Mouse (Mus musculus): ENCODE measurements around the gene Il10rb. TPM values are rescaled to one million over a fixed set of nuclear protein-coding genes. Genes with fewer than 3 reads are reported as not detected.

The Il10rb gene
- total and polyA plus RNA-seq, 3 experiments = 32.1 to 37.9 (median 36.1) TPM

DNA sequence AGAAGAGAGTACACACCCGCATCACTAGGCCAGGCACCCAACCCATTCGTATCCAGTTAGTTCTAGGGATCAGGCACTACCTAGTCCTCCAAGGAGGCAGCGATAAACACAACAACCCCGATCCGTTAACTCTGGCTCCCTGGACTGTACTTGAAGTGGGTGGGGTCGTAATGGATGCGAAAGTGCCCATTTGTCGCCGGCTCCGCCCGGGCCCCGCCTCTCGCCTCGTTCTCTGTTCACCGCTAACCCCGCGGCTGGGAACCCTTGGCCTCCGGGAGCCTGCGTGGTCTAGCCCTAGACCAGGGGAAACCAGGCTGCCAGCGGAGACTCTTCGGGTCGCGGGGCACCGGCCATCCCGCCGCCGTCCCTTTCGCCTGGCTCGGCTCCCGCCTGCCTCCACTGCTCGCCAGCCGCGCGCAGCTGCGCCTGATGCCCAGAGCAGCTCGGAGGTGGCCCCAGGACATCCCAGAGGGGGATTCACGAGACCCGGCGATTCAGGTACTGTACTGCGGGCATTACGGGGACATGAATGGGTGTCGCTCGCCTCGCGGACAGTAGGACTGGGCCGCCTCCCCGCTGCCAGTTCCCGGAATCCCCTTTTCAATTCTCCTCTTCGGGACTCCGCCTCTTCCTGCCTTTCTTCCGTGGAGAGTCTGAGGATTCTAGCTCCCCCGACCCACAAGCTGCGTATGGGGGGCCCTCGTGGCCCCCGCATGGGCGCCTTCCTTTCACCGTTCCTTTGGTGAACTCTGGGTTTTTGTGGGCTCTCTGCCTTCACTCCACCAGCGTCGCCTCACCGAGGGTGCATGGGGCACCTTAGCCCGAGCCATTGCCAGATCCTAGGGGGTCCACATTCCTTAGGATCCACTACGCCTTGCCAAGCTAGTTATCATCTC is 33.1 kb upstream of the Il10rb start, which contains the start of gene Ifnar2 (continued):
- TF ChIP-seq E2F4 (IDR thresholded peaks at IDR 0.05; ENCODE audit: insufficient replicate concordance, low read depth, low read length) = no peak

DNA sequence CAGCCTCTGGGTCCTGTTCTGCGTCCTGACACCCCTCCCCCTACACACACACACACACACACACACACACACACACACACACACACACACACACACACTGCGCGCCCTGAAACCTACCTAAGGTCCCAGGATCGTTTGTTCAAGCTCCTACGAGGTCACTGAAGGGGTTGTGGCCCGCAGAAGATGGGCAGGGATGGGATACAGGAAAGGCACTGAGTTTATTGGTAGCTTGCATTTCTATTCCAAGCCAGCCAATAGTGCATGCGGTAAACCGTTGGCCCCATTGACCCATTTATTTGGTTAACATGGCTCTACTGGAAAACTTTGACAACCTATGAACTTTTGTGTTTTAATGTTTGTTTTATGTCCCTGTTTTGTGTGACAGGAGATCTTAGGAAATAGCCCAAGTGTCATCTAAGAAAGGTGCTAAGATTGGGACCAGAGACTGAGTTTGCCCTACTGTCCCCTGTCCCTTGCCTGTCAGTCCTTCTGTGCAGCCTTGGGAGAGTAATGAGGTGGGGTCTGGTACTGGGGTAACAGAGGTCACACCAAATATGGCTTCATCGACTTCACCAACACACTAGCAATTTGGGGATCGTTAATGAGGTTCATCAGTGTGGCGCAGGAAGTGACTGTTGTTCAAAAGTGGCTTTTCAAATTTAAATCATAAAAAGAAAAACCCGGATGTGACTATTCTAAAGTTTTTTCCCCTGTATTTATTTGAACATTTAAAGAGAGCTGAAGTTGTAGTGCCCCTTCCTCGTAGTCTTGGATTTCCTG is 32.3 kb upstream of the Il10rb start:
- Histone ChIP-seq H3K4me3 (replicated peaks in 1 of 3; ENCODE audit: low read depth in 2 of 3, low read length in 2 of 3, poor library complexity in 1 of 3) (peak overlapping the region; percentile 76 to 96 (median 96)), H3K9me3 (replicated peaks; ENCODE audit: low read length) (peaks cover 6% of the 10 kb centered on the region), H3K4me1 (ENCODE audit: control insufficient read depth in 1 of 2, insufficient read depth in 2 of 2) (peaks cover 3 to 29% of the 10 kb centered on the region in 2 experiments; a peak in 3 of 4 replicates), H3K27ac (ENCODE audit: insufficient read depth, low read depth) (no peak overlapping the region; the same call in 1 of the 2 replicates), H3K79me2 (replicated peaks; ENCODE audit: control insufficient read depth, extremely low read depth, insufficient read depth, poor library complexity, severe bottlenecking) (peaks cover 20% of the 10 kb centered on the region), H3K36me3 (replicated peaks in 1 of 2; ENCODE audit: control insufficient read depth in 1 of 2, insufficient read depth in 1 of 2, low read length in 1 of 2) (peaks cover 5 to 39% of the 10 kb centered on the region in 2 experiments), H3K9ac (ENCODE audit: insufficient read depth, low read depth) (peak overlapping the region; percentile 93), H3K27me3 (replicated peaks) (no peaks in the 10 kb centered on the region), H3K4me2 (ENCODE audit: insufficient read depth, low read depth, poor library complexity, severe bottlenecking) (peak overlapping the region; percentile 71)
- dilution Hi-C loops (cut with MboI; ENCODE audit: extremely low pct_ligation_motif_present, extremely low pct_unique_long_range_greater_than_20kb, low sequenced_read_pairs) = no loop called here
- in situ Hi-C loops (cut with MboI; ENCODE audit: low pct_ligation_motif_present, low pct_unique_long_range_greater_than_20kb, low sequenced_read_pairs) = loop anchor here (5.0 to 25.0 kb wide), 3 partner anchors 79 to 914 kb away; partner anchors contain the start of gene Kcne2
- no peak for DNase-seq (ENCODE audit: extremely low read depth)
- TF ChIP-seq JUND (conservative IDR thresholded peaks at IDR 0.05; ENCODE audit: low read depth, low read length) (no peak), POLR2AphosphoS2 (IDR thresholded peaks at IDR 0.05; ENCODE audit: low read depth, low read length) (no peak), MAZ (IDR thresholded peaks at IDR 0.05; ENCODE audit: low read depth, low read length) (no peak), TCF12 (IDR thresholded peaks at IDR 0.05; ENCODE audit: low read depth, low read length) (no peak), SMC3 (IDR thresholded peaks at IDR 0.05; ENCODE audit: low read depth, low read length) (no peak), RAD21 (IDR thresholded peaks at IDR 0.05; ENCODE audit: low read depth, low read length) (no peak), KAT2A (IDR thresholded peaks at IDR 0.05; ENCODE audit: insufficient replicate concordance, low read length) (no peak), CHD1 (IDR thresholded peaks at IDR 0.05; ENCODE audit: low read depth, low read length) (no peak), NELFE (IDR thresholded peaks at IDR 0.05; ENCODE audit: low read depth, low read length) (no peak), CTCF (conservative IDR thresholded peaks at IDR 0.05 in 1 of 2, IDR thresholded peaks at IDR 0.05 in 1 of 2; ENCODE audit: low read depth in 2 of 2, low read length in 2 of 2) (no peak), UBTF (IDR thresholded peaks at IDR 0.05; ENCODE audit: low read depth, low read length) (no peak)

DNA sequence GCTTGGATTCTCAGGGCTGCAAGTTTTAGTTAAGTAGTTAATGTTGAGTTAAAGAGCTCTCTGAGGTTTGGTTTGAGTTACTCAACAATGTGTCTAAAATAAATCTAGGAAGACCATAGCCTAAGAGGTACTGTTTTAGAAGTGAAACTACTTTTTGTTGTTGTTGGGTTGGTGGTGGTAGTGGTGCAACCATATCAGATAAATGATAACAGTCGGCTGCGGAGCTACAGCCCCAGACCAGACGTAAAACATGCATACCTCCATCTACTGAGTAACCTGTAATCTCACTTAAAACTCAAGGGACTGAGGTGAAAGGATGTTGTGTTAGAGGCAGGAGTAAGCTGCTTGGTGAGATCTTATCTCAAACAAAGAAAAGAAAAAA is 31.7 kb upstream of the Il10rb start:
- dilution Hi-C loops (cut with MboI; ENCODE audit: extremely low pct_ligation_motif_present, extremely low pct_unique_long_range_greater_than_20kb, low sequenced_read_pairs) (no loop called here), in situ Hi-C loops (cut with MboI; ENCODE audit: low pct_ligation_motif_present, low pct_unique_long_range_greater_than_20kb, low sequenced_read_pairs) (loop anchor here (5.0 to 25.0 kb wide), 3 partner anchors 78 to 913 kb away; partner anchors contain the start of gene Kcne2)
- H3K9me3 ChIP-seq (replicated peaks; ENCODE audit: low read length) = peaks cover 6% of the 10 kb centered on the region
- peak overlapping the region in 2 of 3 experiments; percentile 76 to 96 for H3K4me3 ChIP-seq (replicated peaks in 1 of 3; ENCODE audit: low read depth in 2 of 3, low read length in 2 of 3, poor library complexity in 1 of 3)
- peaks cover 5 to 43% of the 10 kb centered on the region in 2 experiments for H3K36me3 ChIP-seq (replicated peaks in 1 of 2; ENCODE audit: control insufficient read depth in 1 of 2, insufficient read depth in 1 of 2, low read length in 1 of 2)
- H3K27ac ChIP-seq (ENCODE audit: insufficient read depth, low read depth) = no peak overlapping the region
- H3K27me3 ChIP-seq (replicated peaks) = no peaks in the 10 kb centered on the region
- TF ChIP-seq EP300 (IDR thresholded peaks at IDR 0.05; ENCODE audit: low read length) = no peak
- TF ChIP-seq HCFC1 (IDR thresholded peaks at IDR 0.05; ENCODE audit: low read depth, low read length) = no peak
- TF ChIP-seq ZNF384 (IDR thresholded peaks at IDR 0.05; ENCODE audit: low read depth, low read length) = no peak
- no peak for TF ChIP-seq SIN3A (IDR thresholded peaks at IDR 0.05; ENCODE audit: low read length)
- TF ChIP-seq TCF12 (IDR thresholded peaks at IDR 0.05; ENCODE audit: low read depth, low read length) = no peak
- TF ChIP-seq JUN (IDR thresholded peaks at IDR 0.05; ENCODE audit: insufficient read depth, low read depth, low read length) = no peak
- no peak for TF ChIP-seq RAD21 (IDR thresholded peaks at IDR 0.05; ENCODE audit: low read depth, low read length)
- TF ChIP-seq CTCF (conservative IDR thresholded peaks at IDR 0.05 in 1 of 2, IDR thresholded peaks at IDR 0.05 in 1 of 2; ENCODE audit: low read depth in 2 of 2, low read length in 2 of 2) = no peak
- no peak for TF ChIP-seq TBP (conservative IDR thresholded peaks at IDR 0.05; ENCODE audit: low read depth, low read length)
- TF ChIP-seq ZKSCAN1 (IDR thresholded peaks at IDR 0.05; ENCODE audit: borderline replicate concordance, low read depth, low read length) = no peak
- no peak for TF ChIP-seq POLR2AphosphoS2 (IDR thresholded peaks at IDR 0.05; ENCODE audit: low read depth, low read length)
- no peak for TF ChIP-seq ETS1 (conservative IDR thresholded peaks at IDR 0.05; ENCODE audit: low read depth, low read length)
- TF ChIP-seq NELFE (IDR thresholded peaks at IDR 0.05; ENCODE audit: low read depth, low read length) = no peak
- TF ChIP-seq MEF2A (IDR thresholded peaks at IDR 0.05; ENCODE audit: borderline replicate concordance, low read depth, low read length) = no peak
- no peak for TF ChIP-seq E2F4 (IDR thresholded peaks at IDR 0.05; ENCODE audit: insufficient replicate concordance, low read depth, low read length)
- TF ChIP-seq MAFK (IDR thresholded peaks at IDR 0.05; ENCODE audit: insufficient replicate concordance, low read length) = no peak
- TF ChIP-seq UBTF (IDR thresholded peaks at IDR 0.05; ENCODE audit: low read depth, low read length) = no peak
- H3K4me1 ChIP-seq (ENCODE audit: control insufficient read depth in 1 of 2, insufficient read depth in 2 of 2) = peaks cover 3 to 34% of the 10 kb centered on the region in 2 experiments; a peak in 3 of 4 replicates
- peaks cover 20% of the 10 kb centered on the region for H3K79me2 ChIP-seq (replicated peaks; ENCODE audit: control insufficient read depth, extremely low read depth, insufficient read depth, poor library complexity, severe bottlenecking)
- no peak for DNase-seq (ENCODE audit: extremely low read depth)
- H3K9ac ChIP-seq (ENCODE audit: insufficient read depth, low read depth) = peak overlapping the region; percentile 93; the same call in 1 of the 2 replicates
- no peak overlapping the region; the same call in 1 of the 2 replicates for H3K4me2 ChIP-seq (ENCODE audit: insufficient read depth, low read depth, poor library complexity, severe bottlenecking)

Data from CH12.LX (cell line).